Mouse (Mus musculus) brain, embryonic 14.5 days (tissue): Measurements from ENCODE around the gene Rps19bp1. TPM values are rescaled to one million over a fixed set of nuclear protein-coding genes. Genes with fewer than 3 reads are reported as not detected.

Experiments
- DNase-seq: peaks from one replicate; pipeline ENCODE4 v3.0.0-alpha.2; 2011; ENCODE audit warnings: low read depth
- CTCF ChIP-seq: fragments of 200-500 bp; IDR thresholded peaks from 2 replicates; pipeline ENCODE4 v1.5.1; 2012; ENCODE audit warnings: inconsistent platforms, mild to moderate bottlenecking, moderate library complexity, borderline replicate concordance; ENCODE audit not compliant: insufficient read depth, insufficient read length; ENCODE audit errors: extremely low read depth
- POLR2A ChIP-seq: fragments of 200-500 bp; IDR thresholded peaks from 2 replicates; pipeline ENCODE4 v1.6.1; 2012; ENCODE audit warnings: mild to moderate bottlenecking, inconsistent platforms, borderline replicate concordance; ENCODE audit not compliant: poor library complexity, insufficient read depth, insufficient read length, severe bottlenecking; ENCODE audit errors: extremely low read depth
- polyA plus RNA-seq: library from polyadenylated mRNA; depleted of rRNA; stranded (reverse); fragments of >200 nt; gene quantifications from 2 replicates; pipeline ENCODE4 v1.2.3, GENCODE M21; 2012

The Rps19bp1 gene
- polyA plus RNA-seq, 1 experiment, result 51.4 TPM

- DNase-seq, result no peak
- TF ChIP-seq POLR2A, result no peak
Measured at GRCm38 (mm10) chr15:80256242-80256641, 7.9 kb downstream of the Rps19bp1 start.

GRCm38 (mm10) chr15:80255646-80256121 lies 8.4 kb downstream of the Rps19bp1 start:
- TF ChIP-seq CTCF (no peak), POLR2A (no peak; the same call in 1 of the 2 replicates)
- peak; percentile 86 for DNase-seq

- TF ChIP-seq POLR2A (peak; percentile 97), CTCF (no peak)
- peak; percentile 100 for DNase-seq
Measured at GRCm38 (mm10) chr15:80254847-80255645, 9.1 kb downstream of the Rps19bp1 start, which contains the start of gene Atf4. Atf4 (plus strand) TSS chr15:80255184.

- TF ChIP-seq POLR2A (no peak), CTCF (no peak)
- peak; percentile 26 for DNase-seq
Measured at GRCm38 (mm10) chr15:80254207-80254606, 9.9 kb downstream of the Rps19bp1 start.

- no peak for TF ChIP-seq CTCF
- no peak for TF ChIP-seq POLR2A
- DNase-seq, result peak; percentile 45
Measured at GRCm38 (mm10) chr15:80253530-80253929, 10.6 kb downstream of the Rps19bp1 start.

GRCm38 (mm10) chr15:80250586-80250985 lies 13.5 kb downstream of the Rps19bp1 start:
- DNase-seq, result no peak
- TF ChIP-seq POLR2A (no peak), CTCF (no peak)

- no peak for DNase-seq
- no peak for TF ChIP-seq CTCF
- TF ChIP-seq POLR2A, result no peak
Measured at GRCm38 (mm10) chr15:80249672-80250071, 14.4 kb downstream of the Rps19bp1 start.

- TF ChIP-seq POLR2A, result no peak
- no peak for DNase-seq
Measured at GRCm38 (mm10) chr15:80248596-80248995, 15.5 kb downstream of the Rps19bp1 start.

GRCm38 (mm10) chr15:80248135-80248534 lies 16.0 kb downstream of the Rps19bp1 start:
- TF ChIP-seq CTCF, result no peak
- TF ChIP-seq POLR2A, result no peak
- DNase-seq, result no peak

- no peak for TF ChIP-seq POLR2A
- no peak for TF ChIP-seq CTCF
- DNase-seq, result no peak
Measured at GRCm38 (mm10) chr15:80235535-80235934, 28.6 kb downstream of the Rps19bp1 start, which contains the start of gene AC140267.1. AC140267.1 (plus strand) TSS chr15:80235835.

GRCm38 (mm10) chr15:80233733-80234509 lies 30.2 kb downstream of the Rps19bp1 start, which contains the start of gene Mief1:
Mief1 (plus strand) TSS chr15:80234018.
- no peak for TF ChIP-seq CTCF
- TF ChIP-seq POLR2A, result peak; percentile 30; the same call in 1 of the 2 replicates
- peak; percentile 98 for DNase-seq

- no peak for DNase-seq
- TF ChIP-seq POLR2A, result no peak
- no peak for TF ChIP-seq CTCF
Measured at GRCm38 (mm10) chr15:80233053-80233452, 31.1 kb downstream of the Rps19bp1 start.
